Mouse (Mus musculus): ENCODE data around the gene Efhd1.

Efhd1 gene

GRCm38 (mm10) chr1:87264134-87265006 is at the start of gene Efhd1:
Gene Efhd1, plus strand, starts transcription at chr1:87264363.
- DNase-seq (ENCODE audit: low spot score): no peak

GRCm38 (mm10) chr1:87214748-87215147 is 49.4 kb upstream of the Efhd1 start:
- no peak for DNase-seq (ENCODE audit: low spot score)

DNA sequence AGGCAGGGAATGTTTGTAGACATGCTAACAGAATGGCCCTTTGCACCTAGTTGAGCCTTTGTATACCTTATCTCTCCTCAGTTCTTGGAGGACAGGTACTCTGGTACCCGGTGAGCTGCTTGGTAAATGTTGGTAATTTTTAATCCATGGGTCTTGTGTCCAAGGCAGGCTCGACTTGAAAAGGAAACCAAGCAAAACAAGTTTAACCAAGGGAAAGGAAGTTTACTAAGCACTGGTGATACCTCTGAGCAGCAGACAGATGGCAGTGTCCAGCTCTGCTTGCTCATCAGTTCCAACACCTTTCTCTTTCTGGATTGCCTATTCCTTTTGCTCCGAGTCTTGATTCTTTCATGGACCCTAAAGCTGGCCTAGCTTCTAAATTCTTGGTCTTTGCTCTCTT is 46.2 kb upstream of the Efhd1 start:
- DNase-seq (ENCODE audit: low spot score): no peak

GRCm38 (mm10) chr1:87225739-87226138 is 38.4 kb upstream of the Efhd1 start:
- DNase-seq (ENCODE audit: low spot score): no peak

DNA sequence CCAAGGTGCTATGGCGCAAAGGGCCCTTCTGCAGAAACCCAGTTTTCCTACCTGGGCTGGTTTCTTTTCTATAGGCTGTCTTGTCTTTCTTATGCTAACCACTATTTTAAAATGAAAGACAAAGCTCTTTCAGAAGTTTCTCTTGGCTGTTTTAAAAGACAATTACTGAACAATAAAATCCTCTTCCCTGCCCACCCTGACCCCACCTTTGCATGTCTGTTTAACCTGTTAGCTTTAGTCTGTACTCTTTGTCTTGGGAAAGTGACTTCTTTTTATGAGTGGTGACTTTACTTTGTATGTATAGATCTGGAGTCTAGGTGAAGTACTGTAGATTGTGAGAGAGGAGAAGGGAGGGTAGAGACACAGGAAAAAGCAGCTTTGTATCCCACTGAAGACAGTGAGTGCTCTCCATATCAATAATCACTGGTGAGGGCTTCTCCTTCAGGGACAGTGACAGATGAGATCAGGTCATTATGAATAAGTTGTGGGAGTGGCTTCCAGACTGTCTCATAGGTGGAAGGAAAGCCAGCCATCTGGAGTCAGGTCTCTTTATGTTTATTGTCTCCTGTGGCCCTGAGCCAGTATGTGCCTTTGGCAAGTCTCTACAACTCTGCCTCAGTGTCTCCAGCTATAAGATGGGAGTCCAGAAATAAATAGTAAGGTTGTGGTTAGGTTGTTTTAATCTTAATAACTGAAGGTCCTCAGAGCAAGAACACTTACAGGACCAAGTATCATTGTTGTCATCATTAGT is 37.6 kb upstream of the Efhd1 start:
- no peak for DNase-seq (ENCODE audit: low spot score)

- DNase-seq (ENCODE audit: low spot score): no peak
Observed at GRCm38 (mm10) chr1:87227160-87227550, 37.0 kb upstream of the Efhd1 start.

GRCm38 (mm10) chr1:87230606-87231005 is 33.6 kb upstream of the Efhd1 start:
- DNase-seq (ENCODE audit: low spot score): no peak

DNA sequence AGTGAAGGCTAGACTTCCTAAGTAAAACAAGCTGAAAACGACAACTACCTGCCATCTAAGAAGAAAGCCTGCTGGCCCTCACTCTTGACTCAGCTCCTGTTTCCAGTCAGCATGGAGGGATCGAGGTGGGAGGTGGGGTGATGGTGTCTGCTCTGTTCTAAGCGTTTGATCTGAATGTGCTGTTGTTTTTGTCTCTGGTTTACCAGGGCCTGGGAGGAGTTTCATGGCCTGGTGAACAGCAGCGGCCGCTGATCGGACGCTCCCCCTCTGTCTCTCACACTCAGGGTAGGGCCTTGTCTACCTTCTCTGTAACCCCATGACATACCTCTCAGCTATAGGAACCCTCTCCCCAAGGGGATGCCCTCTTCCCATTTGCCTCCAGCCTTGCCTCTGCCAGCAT is 32.0 kb upstream of the Efhd1 start:
- no peak for DNase-seq (ENCODE audit: low spot score)

- DNase-seq (ENCODE audit: low spot score): no peak
Observed at GRCm38 (mm10) chr1:87239056-87239455, 25.1 kb upstream of the Efhd1 start.

DNA sequence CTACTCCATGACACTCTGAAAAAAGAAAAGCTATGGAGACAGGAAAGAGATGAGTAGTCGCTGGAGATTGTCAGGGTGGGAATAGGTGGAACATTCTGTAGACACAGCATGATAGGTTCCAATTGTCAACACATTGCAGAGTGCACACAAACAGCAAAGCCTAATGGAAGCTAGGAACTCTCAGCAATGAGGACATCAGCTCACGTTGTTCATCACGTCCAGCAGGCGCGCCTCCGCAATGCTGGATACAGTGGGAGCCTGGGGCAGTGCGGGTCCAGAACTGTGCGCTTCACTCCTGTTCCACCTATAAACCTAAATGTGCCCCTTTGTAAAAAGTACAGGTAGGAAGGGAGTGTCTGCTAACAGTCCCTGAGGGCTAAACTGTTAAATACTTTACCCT is 21.1 kb upstream of the Efhd1 start:
- DNase-seq (ENCODE audit: low spot score): no peak

DNA sequence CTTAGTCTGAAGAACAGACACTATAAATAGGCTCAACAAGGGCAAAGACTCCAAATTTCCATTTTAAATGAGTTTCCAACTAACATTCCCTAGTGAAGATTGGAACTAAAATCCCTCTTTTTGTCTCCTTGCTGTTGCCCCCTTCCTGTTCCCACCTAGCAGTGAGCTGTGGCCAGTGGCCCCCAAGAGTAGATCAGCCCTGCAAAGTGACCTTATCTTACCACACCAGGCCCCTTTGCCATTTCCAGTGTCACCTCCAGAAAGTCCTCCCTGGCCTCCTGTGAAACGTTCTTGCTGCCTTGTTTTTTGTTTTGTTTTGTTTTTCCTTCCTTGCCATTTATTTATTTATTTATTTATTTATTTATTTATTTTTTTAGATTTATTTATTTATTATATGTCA is 18.7 kb upstream of the Efhd1 start:
- no peak for DNase-seq (ENCODE audit: low spot score)

DNA sequence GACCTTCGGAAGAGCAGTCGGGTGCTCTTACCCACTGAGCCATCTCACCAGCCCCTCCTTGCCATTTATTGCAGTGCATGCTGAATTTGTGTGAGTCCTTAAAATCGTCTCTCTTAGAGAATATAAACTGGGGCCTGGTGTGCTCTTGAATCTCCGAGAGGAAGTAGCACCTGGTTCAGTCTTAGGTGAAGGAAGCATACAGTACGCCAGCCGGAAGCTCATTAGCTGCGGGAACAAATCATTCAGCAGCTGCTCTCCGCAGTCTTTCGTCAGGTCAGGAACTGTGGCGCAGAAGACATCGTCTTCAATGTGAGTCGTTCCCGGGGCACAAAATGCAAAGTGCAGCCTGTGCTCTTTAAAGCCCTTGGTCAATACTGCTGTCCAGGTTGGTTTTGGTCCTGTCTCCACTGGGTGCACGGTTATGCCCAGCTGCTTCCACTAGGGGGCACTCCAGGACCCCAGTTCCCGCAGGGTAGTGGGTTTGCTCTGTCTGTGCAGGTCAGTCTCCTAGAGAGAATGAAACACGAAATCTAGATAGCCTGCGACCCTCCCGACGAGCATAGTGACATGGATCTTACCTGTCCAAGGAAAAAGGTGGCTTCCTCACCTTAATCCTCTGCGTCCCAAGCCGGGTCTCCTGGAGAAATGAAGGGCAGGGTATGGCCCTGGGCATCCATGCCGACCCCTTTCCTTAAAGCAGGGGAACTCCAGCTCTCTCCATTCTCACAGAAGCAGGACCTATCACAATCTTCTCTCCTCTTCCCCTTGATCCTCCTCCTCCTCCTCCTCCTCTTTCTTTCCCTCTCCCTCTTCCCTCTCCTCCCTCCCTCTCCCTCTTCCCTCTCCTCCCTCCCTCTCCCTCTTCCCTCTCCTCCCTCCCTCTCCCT is 18.0 kb upstream of the Efhd1 start:
- DNase-seq (ENCODE audit: low spot score): peak; percentile 76

GRCm38 (mm10) chr1:87252040-87252609 is 12.0 kb upstream of the Efhd1 start:
- DNase-seq (ENCODE audit: low spot score): no peak

DNA sequence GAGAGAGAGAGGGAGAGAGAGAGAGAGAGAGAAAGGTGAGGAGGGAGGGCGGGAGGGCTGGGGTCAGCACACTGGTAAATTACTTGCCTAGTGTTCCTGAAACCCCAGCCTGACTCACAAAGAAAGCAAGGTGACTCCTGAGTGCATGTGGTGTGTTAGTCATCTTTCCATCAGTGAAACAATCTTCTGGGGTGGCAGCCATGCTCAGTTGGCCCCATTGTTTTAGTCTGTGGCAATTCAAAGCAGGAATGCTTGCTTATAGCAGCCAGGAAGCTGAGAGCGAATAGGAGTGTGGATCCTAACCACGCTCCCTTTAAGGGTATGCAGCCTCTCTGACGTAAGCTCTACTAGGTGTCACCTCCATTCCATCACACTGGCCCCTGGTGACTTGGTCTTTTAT is 9.0 kb upstream of the Efhd1 start:
- no peak for DNase-seq (ENCODE audit: low spot score)

DNA sequence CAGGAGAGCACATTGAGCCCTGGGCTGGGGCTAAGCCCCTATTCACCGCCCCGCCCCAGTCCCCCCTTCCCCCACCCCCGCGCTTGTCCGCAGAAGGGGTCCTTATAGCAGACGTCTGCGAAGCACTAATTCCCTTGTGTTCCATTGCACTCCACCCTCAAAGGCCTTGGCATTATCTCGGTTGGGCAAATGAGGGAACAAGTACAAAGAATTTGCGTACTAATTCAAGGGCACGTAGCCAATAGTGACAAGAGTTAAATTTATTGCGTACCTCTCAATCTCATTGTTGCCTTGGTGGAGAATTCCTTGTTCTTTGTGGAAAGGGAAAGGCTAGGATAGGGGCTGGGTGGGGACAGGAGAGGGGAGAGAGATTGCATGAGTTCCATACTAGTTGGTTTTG is 6.5 kb upstream of the Efhd1 start:
- no peak for DNase-seq (ENCODE audit: low spot score)

- DNase-seq (ENCODE audit: low spot score): no peak
Observed at GRCm38 (mm10) chr1:87258484-87258883, 5.7 kb upstream of the Efhd1 start.

DNA sequence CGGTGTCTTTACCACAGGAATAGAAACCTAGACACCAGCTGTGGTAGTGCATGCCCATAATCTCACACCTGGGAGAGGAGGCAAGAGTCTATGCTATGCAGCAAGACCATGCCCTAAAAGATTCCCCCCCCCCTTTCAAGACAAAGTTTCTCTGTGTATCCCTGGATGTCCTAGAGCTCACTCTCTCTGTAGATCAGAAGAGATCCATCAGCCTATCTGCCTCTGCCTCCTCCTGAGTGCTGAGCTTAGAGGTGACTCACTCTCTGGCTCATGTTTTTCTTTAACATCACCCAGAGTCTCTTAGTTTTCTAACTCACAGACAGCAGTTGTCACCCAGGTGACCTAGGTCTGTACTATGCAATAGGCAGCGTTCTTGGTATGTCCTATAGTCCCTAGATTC is 4.8 kb upstream of the Efhd1 start:
- no peak for DNase-seq (ENCODE audit: low spot score)

DNA sequence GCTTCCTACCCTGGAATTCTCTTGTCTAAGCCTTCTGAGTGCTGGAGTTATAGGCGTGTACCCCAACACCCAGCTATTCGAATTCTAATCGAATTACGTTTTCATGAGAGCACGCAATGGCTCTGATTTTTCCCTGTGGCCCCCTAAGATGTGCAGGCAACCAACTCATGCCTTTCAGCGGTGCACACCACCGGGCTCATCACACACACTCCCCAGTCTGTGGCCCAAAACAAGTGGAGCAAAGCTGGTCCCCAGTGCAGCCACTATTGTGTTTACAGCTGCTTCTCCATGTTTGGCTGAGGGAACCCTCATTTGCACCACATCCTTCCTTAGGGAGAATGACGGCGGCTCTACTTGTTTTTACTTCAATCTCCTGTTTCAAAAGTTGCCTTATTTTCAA is 906 bp upstream of the Efhd1 start:
- no peak for DNase-seq (ENCODE audit: low spot score)

DNA sequence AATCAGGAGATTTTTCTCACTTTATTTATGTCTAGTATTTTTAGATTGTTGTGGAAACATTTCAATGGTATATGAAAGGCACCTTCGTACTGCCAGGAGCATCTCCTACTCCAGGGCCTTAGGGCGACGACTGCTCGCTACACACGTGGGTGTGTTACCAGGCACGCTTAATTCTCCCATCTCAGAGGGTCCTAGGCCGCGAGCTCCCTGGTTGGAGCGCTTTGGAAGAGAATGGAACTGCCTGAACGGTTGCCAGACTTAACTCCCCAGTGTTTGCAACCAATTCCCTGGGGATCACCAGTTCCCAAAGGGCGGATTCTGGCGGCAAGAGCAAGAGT is 398 bp upstream of the Efhd1 start:
- DNase-seq (ENCODE audit: low spot score): no peak

GRCm38 (mm10) chr1:87265200-87265599 is 1.0 kb downstream of the Efhd1 start:
- DNase-seq (ENCODE audit: low spot score): no peak

- no peak for DNase-seq (ENCODE audit: low spot score)
Observed at GRCm38 (mm10) chr1:87266296-87267090, 2.3 kb downstream of the Efhd1 start.
